Mouse (Mus musculus) hindbrain, embryonic 15.5 days (tissue): ENCODE measurements at regions not wholly inside any gene's neighbourhood (a gene's known extent, or its start where the extent isn't known, plus 50 kb on each side); places are given as distances from the start of the nearest gene placed in this dataset.

Experiments used
- ATAC-seq: fragments of 200-750 bp; cut with Nextera tagmentation; 2 replicates; pipeline ENCODE4 v1.8.0; 2017; ENCODE audit warnings: low read depth, moderate number of reproducible peaks, moderate TSS enrichment; ENCODE audit not compliant: low FRiP score
- H3K27ac ChIP-seq: fragments of 300-500 bp; sonication (generic); replicated peaks from 2 replicates; pipeline ENCODE4 v1.5.1; 2015; ENCODE audit warnings: mild to moderate bottlenecking, inconsistent platforms
- H3K27me3 ChIP-seq: fragments of 300-500 bp; sonication (generic); 2 replicates; pipeline ENCODE4 v1.6.1; 2015; ENCODE audit warnings: control low read depth, inconsistent platforms
- H3K36me3 ChIP-seq: fragments of 300-500 bp; sonication (generic); 2 replicates; pipeline ENCODE4 v1.6.1; 2015; ENCODE audit warnings: control low read depth, inconsistent platforms
- H3K4me1 ChIP-seq: fragments of 300-500 bp; sonication (generic); replicated peaks from 2 replicates; pipeline ENCODE4 v1.6.1; 2015; ENCODE audit warnings: control low read depth, inconsistent platforms
- H3K4me2 ChIP-seq: fragments of 300-500 bp; sonication (generic); 2 replicates; pipeline ENCODE4 v1.6.1; 2015; ENCODE audit warnings: moderate library complexity, mild to moderate bottlenecking, inconsistent platforms
- H3K4me3 ChIP-seq: fragments of 300-500 bp; sonication (generic); 2 replicates; pipeline ENCODE4 v1.5.1; 2015; ENCODE audit warnings: mild to moderate bottlenecking, inconsistent platforms
- H3K9ac ChIP-seq: fragments of 300-500 bp; sonication (generic); 2 replicates; pipeline ENCODE4 v1.6.1; 2015; ENCODE audit warnings: inconsistent platforms
- H3K9me3 ChIP-seq: fragments of 300-500 bp; sonication (generic); 2 replicates; pipeline ENCODE4 v1.6.1; 2016; ENCODE audit warnings: control low read depth, inconsistent platforms
- WGBS: fragments of 180-500 bp; shearing (Covaris S2); methylation state at CpG from one replicate; pipeline ENCODE4 v1.1.7; 2015; 5-methylcytosine and 5-hydroxymethylcytosine counted together

- Histone ChIP-seq H3K9ac (no peak overlapping the region), H3K4me2 (no peak overlapping the region), H3K9me3 (0 out of 2 replicates have a peak, but pooled peaks cover 1% of the 10 kb centered on the region), H3K27me3 (peaks cover 6% of the 10 kb centered on the region; the same call in 1 of the 2 replicates), H3K4me3 (no peak overlapping the region), H3K27ac (peak overlapping the region; percentile 42; the same call in 1 of the 2 replicates), H3K4me1 (peaks cover 15% of the 10 kb centered on the region), H3K36me3 (no peaks in the 10 kb centered on the region)
- WGBS, result 44% methylated on average over 5 of the region's 5 CpGs
- ATAC-seq, result no peak; the same call in 1 of the 2 replicates
These were observed 95.6 kb upstream of the Chd2 start for GRCm38 (mm10) chr7:73637101-73637809.

GRCm38 (mm10) chr7:73635422-73635821 lies 93.8 kb upstream of the Chd2 start:
- no peak overlapping the region for H3K4me2 ChIP-seq
- H3K27ac ChIP-seq, result no peak overlapping the region
- 94% methylated on average over 9 of the region's 9 CpGs for WGBS
- no peak overlapping the region for H3K9ac ChIP-seq
- no peaks in the 10 kb centered on the region for H3K36me3 ChIP-seq
- H3K4me3 ChIP-seq, result no peak overlapping the region
- peaks cover 15% of the 10 kb centered on the region for H3K4me1 ChIP-seq
- ATAC-seq, result no peak
- H3K27me3 ChIP-seq, result peaks cover 3% of the 10 kb centered on the region; the same call in 1 of the 2 replicates
- 0 out of 2 replicates have a peak, but pooled peaks cover 2% of the 10 kb centered on the region for H3K9me3 ChIP-seq

- Histone ChIP-seq H3K4me1 (0 out of 2 replicates have a peak, but pooled peaks cover 4% of the 10 kb centered on the region), H3K9ac (no peak overlapping the region), H3K27me3 (peaks cover 3% of the 10 kb centered on the region; the same call in 1 of the 2 replicates), H3K9me3 (0 out of 2 replicates have a peak, but pooled peaks cover 2% of the 10 kb centered on the region), H3K4me2 (no peak overlapping the region), H3K36me3 (no peaks in the 10 kb centered on the region), H3K4me3 (no peak overlapping the region), H3K27ac (no peak overlapping the region)
- 14% methylated on average over 7 of the region's 7 CpGs for WGBS
- no peak for ATAC-seq
These were observed 89.2 kb upstream of the Chd2 start for GRCm38 (mm10) chr7:73630790-73631189.

GRCm38 (mm10) chr7:73629182-73629581 lies 87.6 kb upstream of the Chd2 start:
- Histone ChIP-seq H3K36me3 (no peaks in the 10 kb centered on the region), H3K9me3 (0 out of 2 replicates have a peak, but pooled peaks cover 2% of the 10 kb centered on the region), H3K9ac (no peak overlapping the region), H3K27ac (no peak overlapping the region), H3K27me3 (peaks cover 3% of the 10 kb centered on the region; the same call in 1 of the 2 replicates), H3K4me1 (0 out of 2 replicates have a peak, but pooled peaks cover 4% of the 10 kb centered on the region), H3K4me3 (no peak overlapping the region), H3K4me2 (no peak overlapping the region)
- no peak for ATAC-seq
- 89% methylated on average over 2 of the region's 2 CpGs for WGBS

- peak; percentile 86 for ATAC-seq
- Histone ChIP-seq H3K4me2 (no peak overlapping the region), H3K27me3 (no peaks in the 10 kb centered on the region), H3K9ac (no peak overlapping the region), H3K4me3 (no peak overlapping the region), H3K9me3 (0 out of 2 replicates have a peak, but pooled peaks cover 2% of the 10 kb centered on the region), H3K27ac (no peak overlapping the region), H3K36me3 (no peaks in the 10 kb centered on the region), H3K4me1 (0 out of 2 replicates have a peak, but pooled peaks cover 4% of the 10 kb centered on the region)
- 0% methylated on average over 6 of the region's 6 CpGs for WGBS
These were observed 86.4 kb upstream of the Chd2 start for GRCm38 (mm10) chr7:73628071-73628470.

- no peak overlapping the region for H3K4me3 ChIP-seq
- 75% methylated on average over 7 of the region's 7 CpGs for WGBS
- H3K27ac ChIP-seq, result no peak overlapping the region
- no peak overlapping the region for H3K4me2 ChIP-seq
- no peak for ATAC-seq
- no peaks in the 10 kb centered on the region for H3K9me3 ChIP-seq
- no peak overlapping the region for H3K9ac ChIP-seq
- 0 out of 2 replicates have a peak, but pooled peaks cover 4% of the 10 kb centered on the region for H3K4me1 ChIP-seq
- H3K36me3 ChIP-seq, result no peaks in the 10 kb centered on the region
- no peaks in the 10 kb centered on the region for H3K27me3 ChIP-seq
These were observed 84.7 kb upstream of the Chd2 start for GRCm38 (mm10) chr7:73626291-73626690.

- Histone ChIP-seq H3K27me3 (no peaks in the 10 kb centered on the region), H3K36me3 (no peaks in the 10 kb centered on the region), H3K4me2 (no peak overlapping the region), H3K9ac (no peak overlapping the region), H3K4me1 (0 out of 2 replicates have a peak, but pooled peaks cover 4% of the 10 kb centered on the region), H3K9me3 (no peaks in the 10 kb centered on the region), H3K4me3 (no peak overlapping the region), H3K27ac (no peak overlapping the region)
- no peak for ATAC-seq
These were observed 84.0 kb upstream of the Chd2 start for GRCm38 (mm10) chr7:73625651-73626050.

GRCm38 (mm10) chr7:73624992-73625391 lies 83.4 kb upstream of the Chd2 start:
- 0 out of 2 replicates have a peak, but pooled peaks cover 4% of the 10 kb centered on the region for H3K4me1 ChIP-seq
- no peak for ATAC-seq
- no peak overlapping the region for H3K27ac ChIP-seq
- H3K36me3 ChIP-seq, result no peaks in the 10 kb centered on the region
- no peak overlapping the region for H3K4me3 ChIP-seq
- WGBS, result 88% methylated on average over 6 of the region's 6 CpGs
- H3K4me2 ChIP-seq, result no peak overlapping the region
- no peaks in the 10 kb centered on the region for H3K27me3 ChIP-seq
- no peak overlapping the region for H3K9ac ChIP-seq
- no peaks in the 10 kb centered on the region for H3K9me3 ChIP-seq

GRCm38 (mm10) chr7:73624093-73624600 lies 82.5 kb upstream of the Chd2 start:
- H3K4me2 ChIP-seq, result no peak overlapping the region
- H3K9ac ChIP-seq, result no peak overlapping the region
- no peak overlapping the region for H3K4me3 ChIP-seq
- 0 out of 2 replicates have a peak, but pooled peaks cover 4% of the 10 kb centered on the region for H3K4me1 ChIP-seq
- no peaks in the 10 kb centered on the region for H3K9me3 ChIP-seq
- H3K36me3 ChIP-seq, result no peaks in the 10 kb centered on the region
- 82% methylated on average over 3 of the region's 3 CpGs for WGBS
- no peaks in the 10 kb centered on the region for H3K27me3 ChIP-seq
- ATAC-seq, result no peak
- H3K27ac ChIP-seq, result no peak overlapping the region

- no peak overlapping the region for H3K4me2 ChIP-seq
- no peaks in the 10 kb centered on the region for H3K27me3 ChIP-seq
- H3K9ac ChIP-seq, result no peak overlapping the region
- no peaks in the 10 kb centered on the region for H3K36me3 ChIP-seq
- no peak overlapping the region for H3K27ac ChIP-seq
- no peak for ATAC-seq
- WGBS, result 85% methylated on average over 2 of the region's 2 CpGs
- peaks cover 4% of the 10 kb centered on the region for H3K4me1 ChIP-seq
- no peak overlapping the region for H3K4me3 ChIP-seq
- H3K9me3 ChIP-seq, result no peaks in the 10 kb centered on the region
These were observed 80.8 kb upstream of the Chd2 start for GRCm38 (mm10) chr7:73622468-73622867.

- H3K4me3 ChIP-seq, result no peak overlapping the region
- no peaks in the 10 kb centered on the region for H3K27me3 ChIP-seq
- peaks cover 24% of the 10 kb centered on the region for H3K4me1 ChIP-seq
- H3K9me3 ChIP-seq, result no peaks in the 10 kb centered on the region
- no peak overlapping the region for H3K4me2 ChIP-seq
- ATAC-seq, result no peak
- no peaks in the 10 kb centered on the region for H3K36me3 ChIP-seq
- no peak overlapping the region for H3K9ac ChIP-seq
- peak overlapping the region; percentile 62 for H3K27ac ChIP-seq
- WGBS, result 90% methylated on average over 9 of the region's 9 CpGs
These were observed 78.7 kb upstream of the Chd2 start for GRCm38 (mm10) chr7:73620341-73620740.

- H3K4me1 ChIP-seq, result peaks cover 33% of the 10 kb centered on the region
- no peaks in the 10 kb centered on the region for H3K27me3 ChIP-seq
- peak overlapping the region; percentile 68 for H3K4me3 ChIP-seq
- peak overlapping the region; percentile 100 for H3K27ac ChIP-seq
- ATAC-seq, result no peak; the same call in 1 of the 2 replicates
- WGBS, result 9% methylated on average over 25 of the region's 25 CpGs
- H3K4me2 ChIP-seq, result peak overlapping the region; percentile 81
- peak overlapping the region; percentile 92 for H3K9ac ChIP-seq
- no peaks in the 10 kb centered on the region for H3K9me3 ChIP-seq
- no peaks in the 10 kb centered on the region for H3K36me3 ChIP-seq
These were observed 77.3 kb upstream of the Chd2 start for GRCm38 (mm10) chr7:73618758-73619416.
